ENCODE assay signal across 18 mouse cellular contexts in genomic region chr11:80271096-80271495, GRCm38 (mm10).
"Had no signal": no experiment of that assay in that cellular context is flagged by ENCODE, and none has a peak within 500 bp of the region (broad histone marks: within the 10 kb centered on the region; RNA-seq: fewer than 3 reads in every experiment).

No protein-coding gene starts in this region.

- ATAC-seq: midbrain, embryonic 16.5 days had no signal

- H3K4me1 ChIP-seq: midbrain, embryonic 10.5 days; neural tube, embryonic 13.5 days; neural tube, embryonic 15.5 days had no signal

- H3K4me3 ChIP-seq: midbrain, embryonic 10.5 days; myocyte; neural tube, embryonic 13.5 days; neural tube, embryonic 15.5 days had no signal

- H3K9ac ChIP-seq: lung, embryonic 14.5 days; neural tube, embryonic 13.5 days; neural tube, embryonic 15.5 days had no signal

- H3K27me3 ChIP-seq: neural tube, embryonic 13.5 days; neural tube, embryonic 15.5 days had no signal

- H3K9me3 ChIP-seq: midbrain, embryonic 10.5 days had no signal

- H3K27ac ChIP-seq: midbrain, embryonic 10.5 days; neural tube, embryonic 13.5 days; neural tube, embryonic 15.5 days had no signal

- H3K4me2 ChIP-seq: lung, embryonic 14.5 days; neural tube, embryonic 13.5 days; neural tube, embryonic 15.5 days had no signal

- DNase-seq: lung, adult 18-20 months; lung, embryonic 14.5 days; lung, postnatal 10 days; lung, postnatal 4 days; midbrain, embryonic 14.5 days; retina, postnatal 1 day; right cerebral cortex, adult 18-20 months; right cerebral cortex, postnatal 25 days; right cerebral cortex, postnatal 4 days; spleen, adult 18-20 months; thymus, adult 18-20 months; thymus, postnatal 14 days; thymus, postnatal 36 days had no signal
